Mouse (Mus musculus) liver, embryonic 12.5 days (tissue): ENCODE data around the gene Lyrm1. TPM values are rescaled to one million over a fixed set of nuclear protein-coding genes. Genes with fewer than 3 reads are reported as not detected.

Experiments
- ATAC-seq: fragments of 200-750 bp; cut with Nextera tagmentation; 2 replicates; pipeline ENCODE4 v1.8.0; 2017; ENCODE audit warnings: moderate number of reproducible peaks, mild to moderate bottlenecking, moderate library complexity
- H3K27ac ChIP-seq: fragments of 300-500 bp; sonication (generic); 2 replicates; pipeline ENCODE4 v1.5.1; 2016; ENCODE audit warnings: mild to moderate bottlenecking
- H3K27me3 ChIP-seq: fragments of 300-500 bp; sonication (generic); replicated peaks from 2 replicates; pipeline ENCODE4 v1.6.1; 2016; ENCODE audit warnings: mild to moderate bottlenecking, moderate library complexity
- H3K36me3 ChIP-seq: fragments of 300-500 bp; sonication (generic); 2 replicates; pipeline ENCODE4 v1.6.1; 2016; ENCODE audit warnings: mild to moderate bottlenecking, moderate library complexity
- H3K4me1 ChIP-seq: fragments of 300-500 bp; sonication (generic); 2 replicates; pipeline ENCODE4 v1.6.1; 2016
- H3K4me2 ChIP-seq: fragments of 300-500 bp; sonication (generic); 2 replicates; pipeline ENCODE4 v1.6.1; 2016; ENCODE audit warnings: mild to moderate bottlenecking, moderate library complexity
- H3K4me3 ChIP-seq: fragments of 300-500 bp; sonication (generic); 2 replicates; pipeline ENCODE4 v1.5.1; 2016; ENCODE audit warnings: mild to moderate bottlenecking, moderate library complexity
- H3K9ac ChIP-seq: fragments of 300-500 bp; sonication (generic); 2 replicates; pipeline ENCODE4 v1.6.1; 2016; ENCODE audit warnings: mild to moderate bottlenecking, moderate library complexity
- H3K9me3 ChIP-seq: fragments of 300-500 bp; sonication (generic); replicated peaks from 2 replicates; pipeline ENCODE4 v1.6.1; 2016; ENCODE audit warnings: mild to moderate bottlenecking, moderate library complexity
- WGBS: fragments of 180-500 bp; shearing (Covaris S2); methylation state at CpG from one replicate; pipeline ENCODE4 v1.1.7; 2016; ENCODE audit not compliant: insufficient replicate concordance; 5-methylcytosine and 5-hydroxymethylcytosine counted together
- polyA plus RNA-seq: library from polyadenylated mRNA; unstranded; fragments of >200 nt; fragmentation: Nextera tagmentation; extraction: Ambion mirVana; gene quantifications from 2 replicates; pipeline ENCODE4 v1.2.1, GENCODE M21; 2016

Lyrm1 gene
- polyA plus RNA-seq, 1 experiment from 2014 or later = 4.6 TPM

GRCm38 (mm10) chr7:119892742-119893141 lies 2.9 kb upstream of the Lyrm1 start:
- WGBS = 66% methylated on average over 4 of the region's 4 CpGs
- no peaks in the 10 kb centered on the region for H3K36me3 ChIP-seq
- ATAC-seq = no peak
- no peak overlapping the region for H3K4me2 ChIP-seq
- no peak overlapping the region for H3K27ac ChIP-seq
- H3K27me3 ChIP-seq = no peaks in the 10 kb centered on the region
- no peaks in the 10 kb centered on the region for H3K9me3 ChIP-seq
- peaks cover 47% of the 10 kb centered on the region for H3K4me1 ChIP-seq
- no peak overlapping the region for H3K4me3 ChIP-seq
- no peak overlapping the region for H3K9ac ChIP-seq

- Histone ChIP-seq H3K9me3 (no peaks in the 10 kb centered on the region), H3K4me3 (peak overlapping the region; percentile 72), H3K27ac (no peak overlapping the region; the same call in 1 of the 2 replicates), H3K4me2 (peak overlapping the region; percentile 90), H3K4me1 (peaks cover 55% of the 10 kb centered on the region), H3K36me3 (no peaks in the 10 kb centered on the region), H3K9ac (peak overlapping the region; percentile 82), H3K27me3 (no peaks in the 10 kb centered on the region)
- ATAC-seq = peak; percentile 31
- 2% methylated on average over 15 of the region's 15 CpGs for WGBS
Measured at GRCm38 (mm10) chr7:119894818-119895544, 680 bp upstream of the Lyrm1 start.

GRCm38 (mm10) chr7:119897521-119898109 lies 2.0 kb downstream of the Lyrm1 start:
- no peak overlapping the region for H3K4me2 ChIP-seq
- H3K4me3 ChIP-seq = no peak overlapping the region
- no peaks in the 10 kb centered on the region for H3K27me3 ChIP-seq
- no peak overlapping the region for H3K9ac ChIP-seq
- H3K4me1 ChIP-seq = peaks cover 50% of the 10 kb centered on the region
- ATAC-seq = no peak
- H3K36me3 ChIP-seq = no peaks in the 10 kb centered on the region
- no peaks in the 10 kb centered on the region for H3K9me3 ChIP-seq
- no peak overlapping the region for H3K27ac ChIP-seq
- 65% methylated on average over 8 of the region's 8 CpGs for WGBS

- Histone ChIP-seq H3K9ac (no peak overlapping the region), H3K4me2 (no peak overlapping the region), H3K27ac (no peak overlapping the region), H3K4me3 (no peak overlapping the region), H3K36me3 (no peaks in the 10 kb centered on the region), H3K27me3 (no peaks in the 10 kb centered on the region), H3K9me3 (no peaks in the 10 kb centered on the region), H3K4me1 (peaks cover 42% of the 10 kb centered on the region)
- ATAC-seq = no peak
- WGBS = 68% methylated on average over 1 of the region's 1 CpGs
Measured at GRCm38 (mm10) chr7:119898247-119898856, 2.7 kb downstream of the Lyrm1 start.

- no peak for ATAC-seq
- H3K4me1 ChIP-seq = peaks cover 33% of the 10 kb centered on the region
- H3K4me3 ChIP-seq = no peak overlapping the region
- H3K4me2 ChIP-seq = no peak overlapping the region
- 15% methylated on average over 3 of the region's 3 CpGs for WGBS
- no peaks in the 10 kb centered on the region for H3K9me3 ChIP-seq
- H3K27me3 ChIP-seq = no peaks in the 10 kb centered on the region
- no peaks in the 10 kb centered on the region for H3K36me3 ChIP-seq
- no peak overlapping the region for H3K27ac ChIP-seq
- H3K9ac ChIP-seq = no peak overlapping the region
Measured at GRCm38 (mm10) chr7:119899386-119900057, 3.9 kb downstream of the Lyrm1 start.

DNA sequence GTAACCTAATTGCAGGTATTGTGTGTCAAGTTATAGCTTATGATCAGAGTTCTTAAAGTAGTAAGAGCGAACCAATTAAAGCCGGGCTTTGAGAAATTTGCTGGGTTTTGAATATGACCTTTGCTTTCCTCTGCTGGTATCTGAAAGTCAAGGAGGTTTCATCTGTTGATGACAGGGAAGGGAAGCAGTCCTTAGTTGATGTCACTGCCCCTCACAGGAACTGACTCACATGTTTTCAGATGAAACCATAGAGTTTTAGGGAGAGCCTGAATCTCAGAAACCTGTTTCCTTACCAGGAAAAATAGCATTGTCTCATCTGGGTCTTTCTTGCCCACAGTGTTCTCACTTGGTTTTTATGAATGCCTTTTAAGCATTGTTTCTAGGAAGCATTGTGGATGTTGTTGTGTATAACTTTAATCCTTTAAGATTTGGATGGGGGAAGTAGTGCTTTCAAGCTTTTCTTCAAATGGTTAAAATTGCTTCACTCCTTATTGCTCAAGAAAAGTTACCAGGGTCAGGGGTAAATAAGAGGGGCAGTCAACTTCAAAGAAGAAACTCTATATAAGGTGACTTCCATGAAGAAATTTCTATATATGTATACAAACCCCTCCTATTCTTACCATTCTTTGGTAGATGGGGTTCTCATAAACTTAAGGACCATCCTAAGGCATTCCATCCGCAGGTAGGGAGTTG lies 11.0 kb downstream of the Lyrm1 start:
- no peaks in the 10 kb centered on the region for H3K4me1 ChIP-seq
- no peaks in the 10 kb centered on the region for H3K9me3 ChIP-seq
- H3K27me3 ChIP-seq = no peaks in the 10 kb centered on the region
- no peak overlapping the region for H3K4me2 ChIP-seq
- H3K36me3 ChIP-seq = no peaks in the 10 kb centered on the region
- no peak overlapping the region for H3K4me3 ChIP-seq
- H3K9ac ChIP-seq = no peak overlapping the region
- no peak overlapping the region for H3K27ac ChIP-seq
- 73% methylated on average over 3 of the region's 3 CpGs for WGBS
- no peak for ATAC-seq

GRCm38 (mm10) chr7:119911727-119912126 lies 16.1 kb downstream of the Lyrm1 start:
- H3K27me3 ChIP-seq = no peaks in the 10 kb centered on the region

GRCm38 (mm10) chr7:119920457-119920856 lies 24.8 kb downstream of the Lyrm1 start:
- H3K4me1 ChIP-seq = no peaks in the 10 kb centered on the region
- no peaks in the 10 kb centered on the region for H3K9me3 ChIP-seq
- no peak for ATAC-seq
- H3K4me3 ChIP-seq = no peak overlapping the region
- no peaks in the 10 kb centered on the region for H3K36me3 ChIP-seq
- H3K4me2 ChIP-seq = no peak overlapping the region
- H3K27me3 ChIP-seq = no peaks in the 10 kb centered on the region
- no peak overlapping the region for H3K9ac ChIP-seq
- WGBS = 26% methylated on average over 2 of the region's 2 CpGs
- no peak overlapping the region for H3K27ac ChIP-seq

More at GRCm38 (mm10) chr7:119911727-119912126, 16.1 kb downstream of the Lyrm1 start:
- no peak overlapping the region for H3K4me3 ChIP-seq
- H3K27ac ChIP-seq = no peak overlapping the region
- WGBS = 43% methylated on average over 3 of the region's 3 CpGs
- H3K4me2 ChIP-seq = no peak overlapping the region
- no peaks in the 10 kb centered on the region for H3K36me3 ChIP-seq
- no peaks in the 10 kb centered on the region for H3K9me3 ChIP-seq
- H3K4me1 ChIP-seq = no peaks in the 10 kb centered on the region
- H3K9ac ChIP-seq = no peak overlapping the region
- ATAC-seq = no peak

- no peaks in the 10 kb centered on the region for H3K4me1 ChIP-seq
- no peak overlapping the region for H3K9ac ChIP-seq
- H3K27ac ChIP-seq = no peak overlapping the region
- H3K9me3 ChIP-seq = no peaks in the 10 kb centered on the region
- 50% methylated on average over 4 of the region's 4 CpGs for WGBS
- no peak overlapping the region for H3K4me2 ChIP-seq
- no peaks in the 10 kb centered on the region for H3K36me3 ChIP-seq
- no peak for ATAC-seq
- H3K4me3 ChIP-seq = no peak overlapping the region
- H3K27me3 ChIP-seq = no peaks in the 10 kb centered on the region
Measured at GRCm38 (mm10) chr7:119921054-119921453, 25.4 kb downstream of the Lyrm1 start.

DNA sequence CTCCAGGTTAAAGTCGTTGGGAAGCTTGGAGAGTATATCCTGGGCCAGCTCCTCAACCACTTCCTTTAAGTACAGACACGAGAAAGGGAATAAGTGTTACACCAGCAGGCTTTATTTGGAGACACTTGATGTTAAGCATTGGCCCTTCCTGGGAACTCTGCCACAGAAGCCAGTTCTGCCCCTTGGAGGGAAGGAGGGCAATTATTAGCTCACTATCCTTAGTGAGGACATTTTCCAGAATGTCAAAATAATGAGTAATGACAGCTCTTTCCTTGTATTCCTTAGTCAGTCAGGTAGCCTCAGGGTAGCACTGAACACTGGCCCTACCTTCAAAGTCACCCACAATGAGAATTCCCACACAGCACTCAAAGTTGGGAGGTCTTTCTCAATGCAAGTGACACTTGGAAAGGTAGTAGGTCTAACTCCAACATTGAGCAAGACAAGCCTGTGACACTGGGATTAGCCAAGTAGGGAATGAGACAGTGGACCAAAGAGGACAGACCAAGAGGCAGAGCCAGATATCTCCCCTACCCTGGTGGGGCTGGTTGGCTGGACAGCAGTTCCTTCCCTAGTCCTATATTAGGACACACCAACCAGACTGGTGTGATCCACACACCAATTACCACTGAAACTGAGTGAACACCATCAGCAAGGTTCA lies 33.3 kb downstream of the Lyrm1 start:
- no peak overlapping the region for H3K27ac ChIP-seq
- ATAC-seq = no peak
- no peaks in the 10 kb centered on the region for H3K9me3 ChIP-seq
- H3K4me1 ChIP-seq = no peaks in the 10 kb centered on the region
- H3K27me3 ChIP-seq = no peaks in the 10 kb centered on the region
- H3K4me3 ChIP-seq = no peak overlapping the region
- H3K4me2 ChIP-seq = no peak overlapping the region
- 39% methylated on average over 2 of the region's 2 CpGs for WGBS
- no peak overlapping the region for H3K9ac ChIP-seq
- no peaks in the 10 kb centered on the region for H3K36me3 ChIP-seq

GRCm38 (mm10) chr7:119936321-119936720 lies 40.7 kb downstream of the Lyrm1 start:
- H3K36me3 ChIP-seq = no peaks in the 10 kb centered on the region
- no peak overlapping the region for H3K27ac ChIP-seq
- ATAC-seq = no peak
- no peaks in the 10 kb centered on the region for H3K4me1 ChIP-seq
- no peak overlapping the region for H3K4me2 ChIP-seq
- H3K27me3 ChIP-seq = no peaks in the 10 kb centered on the region
- no peak overlapping the region for H3K9ac ChIP-seq
- no peak overlapping the region for H3K4me3 ChIP-seq
- no peaks in the 10 kb centered on the region for H3K9me3 ChIP-seq
